Mouse (Mus musculus) spleen, adult 2 months (tissue): ENCODE data around the gene Myo1d.

Experiments used
- CTCF ChIP-seq: fragments of 200-500 bp; IDR thresholded peaks from 2 replicates; pipeline ENCODE4 v1.5.1; 2011; ENCODE audit warnings: mild to moderate bottlenecking, inconsistent platforms; ENCODE audit not compliant: insufficient read depth, insufficient read length, insufficient replicate concordance; ENCODE audit errors: extremely low read depth
- POLR2A ChIP-seq: fragments of 200-500 bp; IDR thresholded peaks from 2 replicates; pipeline ENCODE4 v1.6.1; 2011; ENCODE audit warnings: low read depth, low read length, inconsistent platforms

GRCm38 (mm10) chr11:80509176-80509506 lies 270.7 kb downstream of the Myo1d start:
- no peak for TF ChIP-seq CTCF
- TF ChIP-seq POLR2A = no peak
